Mouse (Mus musculus) liver, adult 2 months (tissue): ENCODE measurements around the gene Akap5. TPM values are rescaled to one million over a fixed set of nuclear protein-coding genes. Genes with fewer than 3 reads are reported as not detected.

Experiments
- DNase-seq: peaks from one replicate; pipeline ENCODE4 v3.0.0-alpha.2; 2011; ENCODE audit warnings: low read depth, low spot score; ENCODE audit errors: extremely low read depth
- H3K27ac ChIP-seq: fragments of 200-500 bp; replicated peaks from 2 replicates; pipeline ENCODE4 v1.5.1; 2012; ENCODE audit warnings: low read depth, mild to moderate bottlenecking, control low read depth, inconsistent platforms, low read length; ENCODE audit not compliant: insufficient read depth
- H3K27me3 ChIP-seq: fragments of 200-500 bp; 2 replicates; pipeline ENCODE4 v1.6.1; 2012; ENCODE audit warnings: mild to moderate bottlenecking, moderate library complexity, low read length, inconsistent platforms; ENCODE audit not compliant: control insufficient read depth, insufficient read depth
- H3K36me3 ChIP-seq: fragments of 200-500 bp; 2 replicates; pipeline ENCODE4 v1.6.1; 2012; ENCODE audit warnings: low read length, inconsistent platforms; ENCODE audit not compliant: control insufficient read depth, insufficient read depth
- H3K4me1 ChIP-seq: fragments of 200-500 bp; 2 replicates; pipeline ENCODE4 v1.6.1; 2011; ENCODE audit warnings: low read length; ENCODE audit not compliant: control insufficient read depth, insufficient read depth
- H3K4me3 ChIP-seq: fragments of 200-500 bp; 2 replicates; pipeline ENCODE4 v1.5.1; 2011; ENCODE audit warnings: low read depth, mild to moderate bottlenecking, control low read depth, low read length, moderate library complexity; ENCODE audit not compliant: insufficient read depth
- H3K79me2 ChIP-seq: fragments of 200-500 bp; 2 replicates; pipeline ENCODE4 v1.6.1; 2012; ENCODE audit warnings: inconsistent platforms, mild to moderate bottlenecking, low read length, moderate library complexity; ENCODE audit not compliant: control insufficient read depth, insufficient read depth
- H3K9ac ChIP-seq: fragments of 200-500 bp; 2 replicates; pipeline ENCODE4 v1.6.1; 2012; ENCODE audit warnings: low read depth, mild to moderate bottlenecking, control low read depth, inconsistent platforms, low read length
- CTCF ChIP-seq: fragments of 200-500 bp; IDR thresholded peaks from 2 replicates; pipeline ENCODE4 v1.5.1; 2011; ENCODE audit warnings: low read depth, low read length, control low read depth
- POLR2A ChIP-seq: fragments of 200-500 bp; IDR thresholded peaks from 2 replicates; pipeline ENCODE4 v1.6.1; 2011; ENCODE audit warnings: low read length, control low read depth; ENCODE audit not compliant: insufficient read depth; ENCODE audit errors: extremely low read depth
- WGBS: fragments of 180-500 bp; shearing (Covaris S2); methylation state at CpG from one replicate; pipeline ENCODE4 v1.1.7; 2018; 5-methylcytosine and 5-hydroxymethylcytosine counted together
- polyA plus RNA-seq: library from polyadenylated mRNA; depleted of rRNA; stranded (reverse); fragments of >200 nt; gene quantifications from 2 replicates; pipeline ENCODE4 v1.2.3, GENCODE M21; 2012
- total RNA-seq: library from RNA; depleted of rRNA; stranded (reverse); fragments of >200 nt; gene quantifications from 2 replicates; pipeline ENCODE4 v1.2.3, GENCODE M21; 2014

The Akap5 gene
- total and polyA plus RNA-seq, 2 experiments: 0.17 to 1.1 TPM

DNA sequence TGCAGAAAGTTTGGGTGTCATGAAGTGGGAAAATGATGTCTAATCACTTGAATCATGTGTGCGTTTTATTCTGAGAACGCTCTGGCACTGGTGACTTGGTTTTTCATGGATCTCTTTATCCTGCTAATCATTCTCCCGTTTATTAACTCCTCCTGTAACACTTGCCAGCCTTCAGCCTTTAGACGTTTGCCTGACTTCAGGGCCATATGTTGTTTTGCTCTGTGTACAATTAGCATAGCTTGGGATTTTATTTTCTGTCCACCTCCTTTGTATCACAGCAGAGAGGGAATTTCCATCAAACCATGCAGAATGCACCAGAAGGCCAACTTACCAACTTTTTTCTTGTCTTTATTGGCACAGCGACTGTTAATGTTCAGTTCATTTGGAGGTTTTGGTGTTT, 26.9 kb upstream of the Akap5 start:
- Histone ChIP-seq H3K4me3 (no peak overlapping the region), H3K27ac (no peak overlapping the region), H3K27me3 (no peaks in the 10 kb centered on the region), H3K79me2 (no peaks in the 10 kb centered on the region; the same call in 1 of the 2 replicates), H3K4me1 (no peaks in the 10 kb centered on the region), H3K36me3 (peaks cover 80% of the 10 kb centered on the region), H3K9ac (no peak overlapping the region)
- no peak for DNase-seq
- WGBS: 88% methylated on average over 5 of the region's 5 CpGs
- no peak for TF ChIP-seq POLR2A
- TF ChIP-seq CTCF: no peak

DNA sequence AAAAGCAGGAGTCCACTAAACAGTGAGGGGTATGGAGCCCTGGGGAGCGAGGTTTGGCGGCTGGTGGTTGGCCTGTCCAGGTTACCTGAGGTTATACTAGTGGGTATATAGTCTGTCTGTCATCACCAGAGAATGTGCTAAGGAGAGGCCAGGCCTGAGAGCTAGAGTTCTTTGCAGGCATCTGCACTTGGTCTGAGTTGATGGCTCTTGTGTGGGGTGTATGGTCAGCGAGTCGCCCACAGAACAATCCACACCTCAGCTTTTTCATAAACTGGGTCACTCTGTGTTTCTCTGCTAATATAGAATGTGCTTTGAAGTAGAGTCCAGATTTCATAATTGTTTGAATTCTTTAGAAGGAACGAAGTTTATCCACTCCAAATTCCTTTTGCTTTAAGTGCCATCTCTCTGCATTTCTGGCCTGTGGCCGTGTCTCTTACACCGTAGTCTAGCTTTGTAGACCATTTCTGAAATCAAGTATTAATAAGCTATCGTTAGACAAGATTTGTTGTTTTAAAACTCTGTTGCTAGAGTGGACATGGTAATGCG, 25.3 kb upstream of the Akap5 start:
- Histone ChIP-seq H3K9ac (no peak overlapping the region), H3K27ac (no peak overlapping the region), H3K4me3 (no peak overlapping the region), H3K79me2 (no peaks in the 10 kb centered on the region), H3K27me3 (no peaks in the 10 kb centered on the region), H3K36me3 (peaks cover 75% of the 10 kb centered on the region), H3K4me1 (no peaks in the 10 kb centered on the region)
- TF ChIP-seq CTCF: no peak
- no peak for TF ChIP-seq POLR2A
- 85% methylated on average over 9 of the region's 9 CpGs for WGBS
- no peak for DNase-seq

DNA sequence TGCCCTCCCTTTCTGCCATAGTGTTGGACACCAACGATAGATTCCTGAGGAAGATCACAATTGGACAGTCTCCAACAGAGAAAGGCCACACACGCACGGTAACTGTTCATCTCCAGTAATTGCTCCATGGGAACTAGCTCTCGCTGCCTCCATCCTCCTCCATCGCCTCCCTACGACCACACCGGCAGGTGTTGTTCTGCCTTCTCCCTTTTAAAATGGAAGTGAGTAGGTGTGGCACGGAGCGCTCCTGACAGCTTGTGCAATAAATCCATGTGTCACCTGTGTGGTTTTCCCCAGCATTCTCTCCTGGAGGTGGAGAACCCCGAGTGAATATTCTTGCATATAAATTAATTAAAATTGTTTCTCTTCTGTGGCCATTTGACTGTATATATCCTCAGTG, 24.3 kb upstream of the Akap5 start:
- Histone ChIP-seq H3K79me2 (no peaks in the 10 kb centered on the region), H3K36me3 (peaks cover 71% of the 10 kb centered on the region), H3K9ac (no peak overlapping the region), H3K27me3 (no peaks in the 10 kb centered on the region), H3K4me1 (no peaks in the 10 kb centered on the region), H3K27ac (no peak overlapping the region), H3K4me3 (no peak overlapping the region)
- DNase-seq: no peak
- 83% methylated on average over 10 of the region's 10 CpGs for WGBS
- TF ChIP-seq POLR2A (no peak), CTCF (no peak)

DNA sequence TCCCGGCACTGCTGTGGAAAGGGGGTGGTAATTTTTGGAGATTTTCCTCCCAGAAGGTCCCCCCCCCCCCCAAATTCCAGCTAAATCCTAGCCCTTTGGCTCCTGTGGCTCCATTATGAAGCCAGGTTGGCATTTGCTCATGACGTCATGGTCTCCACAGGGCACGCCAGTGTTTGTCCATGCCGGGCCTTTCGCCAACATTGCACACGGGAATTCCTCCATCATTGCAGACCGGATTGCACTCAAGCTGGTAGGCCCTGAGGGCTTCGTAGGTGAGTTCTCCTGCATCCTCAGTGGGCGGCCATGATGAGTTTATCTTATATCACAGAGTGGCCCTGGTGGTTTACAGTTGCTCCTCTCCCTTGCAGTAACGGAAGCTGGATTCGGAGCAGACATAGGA, 21.2 kb upstream of the Akap5 start:
- Histone ChIP-seq H3K27ac (no peak overlapping the region), H3K36me3 (peaks cover 64% of the 10 kb centered on the region), H3K4me1 (no peaks in the 10 kb centered on the region), H3K79me2 (no peaks in the 10 kb centered on the region), H3K9ac (no peak overlapping the region), H3K27me3 (no peaks in the 10 kb centered on the region), H3K4me3 (no peak overlapping the region)
- TF ChIP-seq CTCF (no peak), POLR2A (no peak)
- WGBS: 50% methylated on average over 11 of the region's 11 CpGs
- peak; percentile 72 for DNase-seq

DNA sequence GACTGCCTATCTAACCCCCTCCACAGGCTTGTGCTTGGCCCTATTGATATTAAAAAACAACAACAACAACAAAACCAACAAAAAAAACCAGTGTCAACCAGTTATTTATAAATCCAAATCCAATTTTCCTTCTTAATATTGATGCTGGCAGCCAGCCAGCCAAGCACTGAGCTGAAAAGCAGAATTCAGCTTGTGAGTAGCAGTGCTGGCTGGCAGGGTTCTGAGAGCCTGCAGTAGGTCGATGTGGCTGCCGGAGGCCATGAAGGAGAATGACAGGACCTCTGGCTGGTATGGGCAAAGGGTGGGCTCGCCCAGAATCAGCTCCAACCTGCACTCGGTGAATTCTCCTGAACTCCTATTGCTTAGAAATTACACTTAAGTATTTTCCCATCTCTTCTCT, 20.5 kb upstream of the Akap5 start:
- DNase-seq: peak; percentile 37
- WGBS: 49% methylated on average over 4 of the region's 4 CpGs
- no peaks in the 10 kb centered on the region for H3K79me2 ChIP-seq
- peaks cover 59% of the 10 kb centered on the region for H3K36me3 ChIP-seq
- H3K4me1 ChIP-seq: no peaks in the 10 kb centered on the region
- TF ChIP-seq POLR2A: no peak
- no peak for TF ChIP-seq CTCF
- no peaks in the 10 kb centered on the region for H3K27me3 ChIP-seq
- no peak overlapping the region for H3K9ac ChIP-seq
- H3K27ac ChIP-seq: no peak overlapping the region
- H3K4me3 ChIP-seq: no peak overlapping the region

DNA sequence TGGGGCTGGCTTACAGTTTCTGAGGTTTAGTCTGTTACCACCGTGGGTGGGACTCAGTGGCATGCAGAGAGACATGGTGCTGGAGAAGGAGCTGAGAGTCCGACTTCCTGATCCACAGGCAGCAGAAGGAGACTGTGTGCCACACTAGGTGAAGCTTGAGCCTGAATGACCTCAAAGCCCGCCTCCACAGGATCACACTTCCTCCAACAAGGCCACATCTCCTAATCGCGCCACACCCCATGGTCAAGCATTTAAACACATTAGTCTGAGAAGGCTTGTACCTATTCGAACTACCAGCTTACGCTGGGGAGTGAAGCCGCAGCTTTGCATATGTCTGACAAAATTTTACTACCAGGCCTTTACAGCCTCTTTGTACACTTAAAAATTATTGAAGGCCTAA, 19.6 kb upstream of the Akap5 start:
- Histone ChIP-seq H3K36me3 (peaks cover 57% of the 10 kb centered on the region), H3K9ac (no peak overlapping the region), H3K4me3 (no peak overlapping the region), H3K79me2 (no peaks in the 10 kb centered on the region), H3K27me3 (no peaks in the 10 kb centered on the region), H3K27ac (no peak overlapping the region), H3K4me1 (no peaks in the 10 kb centered on the region)
- no peak for DNase-seq
- 95% methylated on average over 8 of the region's 8 CpGs for WGBS
- no peak for TF ChIP-seq CTCF
- TF ChIP-seq POLR2A: no peak
